Mouse (Mus musculus) neural tube, embryonic 11.5 days (tissue): Measurements from ENCODE around the gene Atp1a2. TPM values are rescaled to one million over a fixed set of nuclear protein-coding genes. Genes with fewer than 3 reads are reported as not detected.

ENCODE experiments used
- ATAC-seq: fragments of 200-750 bp; cut with Nextera tagmentation; 2 replicates; pipeline ENCODE4 v1.8.0; 2017; ENCODE audit warnings: moderate number of reproducible peaks, mild to moderate bottlenecking, moderate TSS enrichment, moderate library complexity; ENCODE audit not compliant: insufficient read depth, low FRiP score, low TSS enrichment
- DNase-seq: peaks from one replicate; pipeline ENCODE4 v3.0.0-alpha.2; 2015; ENCODE audit warnings: low spot score
- H3K27ac ChIP-seq: fragments of 300-500 bp; sonication (generic); 2 replicates; pipeline ENCODE4 v1.5.1; 2014; ENCODE audit warnings: low read depth, mild to moderate bottlenecking, low read length
- H3K27me3 ChIP-seq: fragments of 300-500 bp; sonication (generic); 2 replicates; pipeline ENCODE4 v1.6.1; 2014; ENCODE audit warnings: mild to moderate bottlenecking, low read length, mixed read lengths; ENCODE audit not compliant: control insufficient read depth, insufficient read depth
- H3K36me3 ChIP-seq: fragments of 300-500 bp; sonication (generic); 2 replicates; pipeline ENCODE4 v1.6.1; 2014; ENCODE audit warnings: mild to moderate bottlenecking, low read length, moderate library complexity, mixed read lengths; ENCODE audit not compliant: control insufficient read depth, insufficient read depth
- H3K4me1 ChIP-seq: fragments of 300-500 bp; sonication (generic); 2 replicates; pipeline ENCODE4 v1.6.1; 2014; ENCODE audit warnings: low read length, mixed read lengths; ENCODE audit not compliant: control insufficient read depth, insufficient read depth
- H3K4me2 ChIP-seq: fragments of 300-500 bp; sonication (generic); 2 replicates; pipeline ENCODE4 v1.6.1; 2014; ENCODE audit warnings: low read depth, mild to moderate bottlenecking, moderate library complexity
- H3K4me3 ChIP-seq: fragments of 300-500 bp; sonication (generic); 2 replicates; pipeline ENCODE4 v1.5.1; 2014; ENCODE audit warnings: low read depth, low read length
- H3K9ac ChIP-seq: fragments of 300-500 bp; sonication (generic); 2 replicates; pipeline ENCODE4 v1.6.1; 2014; ENCODE audit warnings: mild to moderate bottlenecking, low read length
- H3K9me3 ChIP-seq: fragments of 300-500 bp; sonication (generic); 2 replicates; pipeline ENCODE4 v1.6.1; 2016; ENCODE audit warnings: low read length; ENCODE audit not compliant: control insufficient read depth
- WGBS: fragments of 180-500 bp; shearing (Covaris S2); extraction: QIAGEN DNeasy Blood & Tissue Kit; methylation state at CpG from one replicate; pipeline ENCODE4 v1.1.7; 2014; 5-methylcytosine and 5-hydroxymethylcytosine counted together
- polyA plus RNA-seq: library from polyadenylated mRNA; unstranded; fragments of >200 nt; fragmentation: Nextera tagmentation; extraction: Ambion mirVana; gene quantifications from 2 replicates; pipeline ENCODE4 v1.2.1, GENCODE M21; 2014

The Atp1a2 gene
- polyA plus RNA-seq, 1 experiment from 2014 or later: 1.3 TPM

GRCm38 (mm10) chr1:172305153-172305552, 7.3 kb upstream of the Atp1a2 start:
- H3K9me3 ChIP-seq: no peaks in the 10 kb centered on the region
- H3K4me3 ChIP-seq: no peak overlapping the region
- H3K27me3 ChIP-seq: no peaks in the 10 kb centered on the region
- peaks cover 18% of the 10 kb centered on the region for H3K4me1 ChIP-seq
- H3K9ac ChIP-seq: no peak overlapping the region
- H3K4me2 ChIP-seq: no peak overlapping the region
- WGBS: 89% methylated on average over 2 of the region's 2 CpGs
- no peak overlapping the region for H3K27ac ChIP-seq
- ATAC-seq: no peak
- DNase-seq: no peak
- no peaks in the 10 kb centered on the region for H3K36me3 ChIP-seq

DNA sequence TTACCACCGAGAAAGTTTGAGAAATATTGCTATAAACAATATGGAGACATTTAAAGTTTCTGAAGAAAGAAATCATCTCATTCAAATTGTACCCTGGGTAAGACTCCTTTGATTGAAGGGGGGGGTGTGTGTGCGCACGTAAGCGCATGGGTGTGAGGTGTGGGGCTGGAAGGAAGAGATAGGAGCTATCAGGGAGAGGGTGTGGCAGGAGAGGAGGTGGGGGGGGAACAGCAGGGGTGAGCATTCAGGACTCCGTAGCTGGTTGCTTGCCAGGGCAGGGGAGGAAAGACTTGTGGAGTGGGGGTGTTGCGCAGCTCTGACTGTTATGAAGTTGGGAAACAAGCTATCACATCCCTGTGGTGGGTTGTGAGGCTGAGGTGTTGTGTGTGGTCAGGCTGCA, 6.6 kb upstream of the Atp1a2 start:
- H3K9ac ChIP-seq: no peak overlapping the region
- WGBS: 83% methylated on average over 6 of the region's 6 CpGs
- H3K27ac ChIP-seq: no peak overlapping the region
- no peak overlapping the region for H3K4me2 ChIP-seq
- peaks cover 15% of the 10 kb centered on the region for H3K4me1 ChIP-seq
- no peaks in the 10 kb centered on the region for H3K9me3 ChIP-seq
- no peak for DNase-seq
- H3K27me3 ChIP-seq: no peaks in the 10 kb centered on the region
- ATAC-seq: no peak
- no peaks in the 10 kb centered on the region for H3K36me3 ChIP-seq
- no peak overlapping the region for H3K4me3 ChIP-seq

- ATAC-seq: no peak
- no peak overlapping the region for H3K4me3 ChIP-seq
- no peak overlapping the region for H3K4me2 ChIP-seq
- H3K9ac ChIP-seq: no peak overlapping the region
- H3K36me3 ChIP-seq: no peaks in the 10 kb centered on the region
- H3K4me1 ChIP-seq: peaks cover 16% of the 10 kb centered on the region
- DNase-seq: peak; percentile 61
- H3K9me3 ChIP-seq: no peaks in the 10 kb centered on the region
- whole genome bisulfite sequencing: 9% methylated on average over 6 of the region's 6 CpGs
- H3K27ac ChIP-seq: no peak overlapping the region
- no peaks in the 10 kb centered on the region for H3K27me3 ChIP-seq
Measured at GRCm38 (mm10) chr1:172302851-172303250, 5.0 kb upstream of the Atp1a2 start.

DNA sequence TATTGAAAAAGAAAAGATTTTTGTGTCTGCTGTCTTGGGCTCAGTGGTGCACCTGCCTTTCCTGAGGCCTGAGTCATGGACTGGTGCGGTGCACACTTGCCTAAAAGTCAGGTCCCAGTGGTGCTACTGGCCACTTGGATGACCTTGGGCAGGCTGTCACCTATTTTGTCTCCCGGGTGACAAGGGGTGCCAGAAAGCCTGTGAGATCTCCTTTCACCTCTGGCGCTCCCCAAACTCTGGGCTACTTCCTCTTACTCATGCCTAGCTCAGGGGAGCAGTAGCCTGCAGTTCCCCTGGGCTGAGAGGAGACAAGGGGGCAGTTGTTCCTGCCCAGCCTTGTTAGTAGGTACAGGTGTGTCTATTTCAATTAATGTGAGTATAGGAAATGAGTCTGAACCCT, 4.4 kb upstream of the Atp1a2 start:
- DNase-seq (no peak), ATAC-seq (no peak)
- no peak overlapping the region for H3K9ac ChIP-seq
- no peak overlapping the region for H3K27ac ChIP-seq
- peaks cover 18% of the 10 kb centered on the region for H3K4me1 ChIP-seq
- no peaks in the 10 kb centered on the region for H3K9me3 ChIP-seq
- H3K27me3 ChIP-seq: no peaks in the 10 kb centered on the region
- no peaks in the 10 kb centered on the region for H3K36me3 ChIP-seq
- no peak overlapping the region for H3K4me3 ChIP-seq
- WGBS: 55% methylated on average over 3 of the region's 3 CpGs
- H3K4me2 ChIP-seq: no peak overlapping the region

GRCm38 (mm10) chr1:172301180-172301579, 3.3 kb upstream of the Atp1a2 start:
- 0 out of 2 replicates have a peak, but pooled peaks have one; percentile 22 for ATAC-seq
- no peak overlapping the region for H3K9ac ChIP-seq
- peaks cover 18% of the 10 kb centered on the region for H3K4me1 ChIP-seq
- H3K27me3 ChIP-seq: no peaks in the 10 kb centered on the region
- WGBS: 23% methylated on average over 12 of the region's 12 CpGs
- DNase-seq: no peak
- no peak overlapping the region for H3K4me3 ChIP-seq
- no peak overlapping the region for H3K27ac ChIP-seq
- H3K4me2 ChIP-seq: no peak overlapping the region
- H3K36me3 ChIP-seq: no peaks in the 10 kb centered on the region
- H3K9me3 ChIP-seq: no peaks in the 10 kb centered on the region

DNA sequence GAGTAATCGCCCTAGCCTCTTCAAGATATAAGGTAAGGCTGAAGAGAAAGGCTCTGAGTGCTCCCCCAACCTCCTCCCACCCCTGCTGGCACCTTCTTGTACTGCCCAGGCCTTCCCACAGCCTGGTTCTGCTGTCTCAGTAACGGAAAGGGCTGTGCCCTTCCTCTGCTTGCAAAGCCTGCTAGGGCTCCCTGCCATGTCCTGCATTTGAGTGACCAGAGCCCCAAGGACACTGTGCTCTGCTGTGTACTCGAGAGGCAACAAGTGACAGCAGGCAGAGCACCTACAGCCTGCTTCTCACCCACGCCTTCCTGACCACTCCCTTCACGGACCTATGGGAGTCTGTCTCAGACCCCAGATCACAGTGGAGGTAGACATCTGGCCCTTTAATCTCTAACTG, 2.4 kb upstream of the Atp1a2 start:
- H3K27me3 ChIP-seq: no peaks in the 10 kb centered on the region
- ATAC-seq: no peak
- H3K4me1 ChIP-seq: peaks cover 18% of the 10 kb centered on the region
- H3K27ac ChIP-seq: no peak overlapping the region
- no peak for DNase-seq
- no peak overlapping the region for H3K4me3 ChIP-seq
- 65% methylated on average over 5 of the region's 5 CpGs for WGBS
- H3K9me3 ChIP-seq: no peaks in the 10 kb centered on the region
- H3K4me2 ChIP-seq: no peak overlapping the region
- no peak overlapping the region for H3K9ac ChIP-seq
- H3K36me3 ChIP-seq: no peaks in the 10 kb centered on the region

DNA sequence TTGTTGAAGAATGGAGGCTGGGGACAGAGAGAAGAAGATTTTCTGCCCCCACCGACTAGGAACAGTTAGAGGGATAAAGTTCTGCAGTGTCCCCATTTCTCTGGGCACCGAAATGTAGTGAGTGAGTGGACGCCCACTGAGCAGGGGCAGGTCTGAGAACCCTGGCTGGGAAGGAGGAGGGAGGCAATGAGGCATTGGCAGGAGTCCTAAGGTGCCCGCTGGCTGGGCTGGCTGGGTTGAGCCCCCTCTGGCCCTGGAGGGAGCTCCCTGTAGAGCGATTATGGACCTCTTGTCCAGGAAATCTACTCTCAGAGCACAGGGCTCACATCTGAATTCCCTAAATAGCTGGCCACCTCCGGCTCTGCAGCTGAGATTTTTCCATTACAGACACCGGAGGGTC, 1.7 kb upstream of the Atp1a2 start:
- H3K4me1 ChIP-seq: peaks cover 18% of the 10 kb centered on the region
- WGBS: 62% methylated on average over 7 of the region's 7 CpGs
- H3K4me3 ChIP-seq: no peak overlapping the region
- DNase-seq: no peak
- H3K27ac ChIP-seq: no peak overlapping the region
- H3K27me3 ChIP-seq: no peaks in the 10 kb centered on the region
- H3K4me2 ChIP-seq: no peak overlapping the region
- H3K9ac ChIP-seq: no peak overlapping the region
- no peak for ATAC-seq
- H3K36me3 ChIP-seq: no peaks in the 10 kb centered on the region
- no peaks in the 10 kb centered on the region for H3K9me3 ChIP-seq

- DNase-seq (no peak), ATAC-seq (no peak)
- Histone ChIP-seq H3K27ac (0 out of 2 replicates have a peak overlapping the region, but pooled peaks have one; percentile 30), H3K4me1 (peaks cover 6% of the 10 kb centered on the region), H3K4me3 (no peak overlapping the region), H3K36me3 (no peaks in the 10 kb centered on the region), H3K9ac (no peak overlapping the region), H3K4me2 (peak overlapping the region; percentile 14), H3K9me3 (no peaks in the 10 kb centered on the region), H3K27me3 (no peaks in the 10 kb centered on the region)
- WGBS: 82% methylated on average over 6 of the region's 6 CpGs
Measured at GRCm38 (mm10) chr1:172296816-172297510, 901 bp downstream of the Atp1a2 start.

GRCm38 (mm10) chr1:172295751-172296197, 2.1 kb downstream of the Atp1a2 start:
- Histone ChIP-seq H3K4me2 (no peak overlapping the region), H3K27ac (no peak overlapping the region), H3K9ac (no peak overlapping the region), H3K27me3 (no peaks in the 10 kb centered on the region), H3K4me3 (no peak overlapping the region), H3K9me3 (no peaks in the 10 kb centered on the region), H3K4me1 (peaks cover 3% of the 10 kb centered on the region), H3K36me3 (no peaks in the 10 kb centered on the region)
- ATAC-seq (no peak), DNase-seq (no peak)
- 68% methylated on average over 4 of the region's 4 CpGs for WGBS
